29 mouse cellular contexts compared by ENCODE assay signal in genomic region chr2:93706407-93706806, GRCm38 (mm10).
A peak's percentile ranks its signal among the peaks of the same experiment; 100 is the strongest.
DNase-seq lines count a peak whose midpoint lies in the region; ATAC-seq and TF ChIP-seq lines count a peak whose summit lies in the region.
"Had no signal": no experiment of that assay in that cellular context is flagged by ENCODE, and none has a peak within 500 bp of the region (broad histone marks: within the 10 kb centered on the region; RNA-seq: fewer than 3 reads in every experiment).

No protein-coding gene starts in this region.

- no peaks in the 10 kb centered on the region for H3K27me3 ChIP-seq in lung, postnatal 0 days (replicated peaks; ENCODE audit: insufficient read depth, low read length)
- H3K27me3 ChIP-seq: CH12.LX; embryonic facial prominence, embryonic 13.5 days; embryonic facial prominence, embryonic 15.5 days; forebrain, embryonic 12.5 days; Patski had no signal

- H3K36me3 ChIP-seq in lung, postnatal 0 days (ENCODE audit: insufficient read depth, low read length): 0 out of 2 replicates have a peak, but pooled peaks cover 7% of the 10 kb centered on the region

- H3K9ac ChIP-seq in lung, postnatal 0 days (replicated peaks; ENCODE audit: low read depth): no peak overlapping the region
- H3K9ac ChIP-seq: embryonic facial prominence, embryonic 13.5 days; embryonic facial prominence, embryonic 15.5 days; forebrain, embryonic 12.5 days had no signal

- no peak for TF ChIP-seq EP300 in lung, postnatal 0 days (IDR thresholded peaks at IDR 0.05)

- 91% methylated on average over 2 of the region's 2 CpGs for WGBS in lung, postnatal 0 days

- no peak overlapping the region for H3K4me2 ChIP-seq in lung, postnatal 0 days (replicated peaks; ENCODE audit: low read depth, low read length)
- H3K4me2 ChIP-seq: embryonic facial prominence, embryonic 13.5 days; embryonic facial prominence, embryonic 15.5 days; forebrain, embryonic 12.5 days had no signal

- ATAC-seq in frontal cortex, adult (ENCODE audit: low TSS enrichment): peak; percentile 89
- ATAC-seq in lung, postnatal 0 days: no peak
- ATAC-seq: activated CD4-positive, CD25-positive, alpha-beta regulatory T cell, adult 4 months; CD4-positive, CD25-positive, alpha-beta regulatory T cell, adult 4 months; forebrain, embryonic 14.5 days; forebrain, embryonic 16.5 days; Patski had no signal

- no peak for TF ChIP-seq CTCF in lung, postnatal 0 days (IDR thresholded peaks at IDR 0.05)

- H3K27ac ChIP-seq in lung, postnatal 0 days (ENCODE audit: low read length): no peak overlapping the region
- H3K27ac ChIP-seq: embryonic facial prominence, embryonic 13.5 days; embryonic facial prominence, embryonic 15.5 days; forebrain, embryonic 10.5 days; forebrain, embryonic 12.5 days had no signal

- no peaks in the 10 kb centered on the region for H3K9me3 ChIP-seq in lung, postnatal 0 days (ENCODE audit: low read length)
- H3K9me3 ChIP-seq: embryonic facial prominence, embryonic 13.5 days; embryonic facial prominence, embryonic 15.5 days; forebrain, embryonic 10.5 days; forebrain, embryonic 12.5 days; G1E had no signal

- no peaks in the 10 kb centered on the region for H3K4me1 ChIP-seq in lung, postnatal 0 days (ENCODE audit: insufficient read depth, low read depth, low read length)
- H3K4me1 ChIP-seq: embryonic facial prominence, embryonic 15.5 days; forebrain, embryonic 12.5 days had no signal

- DNase-seq in frontal cortex, postnatal 25 days (ENCODE audit: low spot score in 2 of 2): no peak
- DNase-seq in lung, postnatal 0 days (ENCODE audit: low spot score): peak; percentile 23
- DNase-seq in lung, postnatal 25 days (ENCODE audit: low spot score): no peak
- peak; percentile 69 for DNase-seq in telencephalon, adult 2 months (ENCODE audit: low read depth, low spot score)
- no peak for DNase-seq in layer of hippocampus, adult 11-12 months (ENCODE audit: low spot score)
- DNase-seq: adrenal gland, adult 2 months; adrenal gland, postnatal 14 days; adrenal gland, postnatal 36 days; B cell, adult 2 months; cerebellum, adult 11 months; cerebellum, adult 18-20 months; cerebellum, adult 8-10 months; cerebellum, adult 9-11 months; cerebellum, postnatal 14 days; cerebellum, postnatal 36 days; embryo, embryonic 11 days had no signal

- no peak overlapping the region for H3K4me3 ChIP-seq in lung, postnatal 0 days (ENCODE audit: low read depth, low read length)
- H3K4me3 ChIP-seq: embryonic facial prominence, embryonic 13.5 days; embryonic facial prominence, embryonic 15.5 days; erythroblast, embryonic 14.5 days; forebrain, embryonic 10.5 days; forebrain, embryonic 12.5 days had no signal

Comparison
In these comparisons a context has a peak if more than half of its experiments do, and no peak if none do; other contexts are left out.
1. DNase-seq: peak in lung, postnatal 0 days (single experiment) and telencephalon, adult 2 months (single experiment); none in frontal cortex, postnatal 25 days (0 of 2), lung, postnatal 25 days (single experiment) and layer of hippocampus, adult 11-12 months (single experiment).